Mouse (Mus musculus): ENCODE data around the gene Dip2b.

The Dip2b gene

DNA sequence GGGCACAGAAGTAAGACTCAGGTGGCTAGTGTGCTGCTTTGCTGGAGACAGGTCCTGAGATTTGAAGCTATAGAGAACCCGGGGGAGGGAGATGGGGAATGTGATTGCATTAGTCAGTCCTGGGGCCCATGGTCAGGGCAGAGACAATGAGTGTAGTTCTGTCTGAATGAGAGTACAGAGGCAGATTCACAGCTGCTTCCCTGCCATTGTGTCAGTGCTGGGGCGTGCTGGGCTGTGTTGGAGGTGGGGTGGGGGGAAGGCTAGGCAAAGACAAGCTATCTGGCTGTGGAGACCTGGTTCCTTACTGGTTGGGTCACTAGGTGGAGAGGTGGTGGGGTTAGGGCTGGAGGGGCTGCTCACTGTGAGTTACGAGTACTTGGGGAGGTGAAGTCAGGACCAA lies 14.3 kb downstream of the Dip2b start:
- no peak for DNase-seq

DNA sequence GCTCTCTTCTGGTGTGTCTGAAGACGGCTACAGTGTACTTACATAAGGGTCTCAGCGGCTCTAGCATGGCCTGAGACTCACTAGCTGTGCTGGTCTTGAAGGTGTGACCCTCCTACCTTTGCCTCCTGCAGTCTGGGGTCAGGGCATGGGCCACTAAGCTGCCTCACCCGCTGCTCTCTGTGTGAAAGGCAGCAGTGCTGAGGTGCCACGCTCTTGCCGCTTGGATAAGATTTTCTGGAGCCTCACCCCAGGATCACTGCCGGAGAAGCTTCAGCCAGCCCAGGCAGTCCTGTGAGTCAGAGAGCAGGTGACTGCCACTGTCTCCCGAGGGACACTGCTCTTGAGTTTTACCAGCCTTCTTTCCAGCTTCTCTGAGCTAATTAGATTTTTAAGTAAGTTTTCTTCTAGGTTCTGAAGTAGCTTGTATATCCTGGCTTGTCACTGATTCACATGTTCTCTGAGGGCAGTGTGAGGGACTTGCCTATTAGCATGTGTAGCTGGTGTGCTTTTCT lies 18.0 kb downstream of the Dip2b start:
- DNase-seq = no peak

DNA sequence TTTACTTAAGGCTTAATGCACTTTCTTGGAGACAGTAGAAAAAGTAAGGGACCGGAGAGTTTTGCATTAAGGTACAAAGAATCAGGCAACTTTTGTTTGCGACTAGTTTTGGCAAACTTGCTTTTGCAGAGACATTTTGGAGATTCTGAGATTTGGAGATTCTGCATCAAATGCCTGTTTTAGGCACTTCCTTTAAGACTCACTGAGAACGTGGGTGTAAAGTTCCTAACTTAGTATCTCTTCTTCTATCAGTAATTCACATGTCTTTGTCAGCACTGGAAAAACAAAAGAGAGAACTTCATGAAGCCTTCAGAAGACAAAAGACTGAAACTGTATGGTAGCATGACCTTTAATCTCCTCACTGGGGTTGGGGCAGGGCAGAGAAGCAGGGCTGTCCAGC lies 19.2 kb downstream of the Dip2b start:
- no peak for DNase-seq

DNA sequence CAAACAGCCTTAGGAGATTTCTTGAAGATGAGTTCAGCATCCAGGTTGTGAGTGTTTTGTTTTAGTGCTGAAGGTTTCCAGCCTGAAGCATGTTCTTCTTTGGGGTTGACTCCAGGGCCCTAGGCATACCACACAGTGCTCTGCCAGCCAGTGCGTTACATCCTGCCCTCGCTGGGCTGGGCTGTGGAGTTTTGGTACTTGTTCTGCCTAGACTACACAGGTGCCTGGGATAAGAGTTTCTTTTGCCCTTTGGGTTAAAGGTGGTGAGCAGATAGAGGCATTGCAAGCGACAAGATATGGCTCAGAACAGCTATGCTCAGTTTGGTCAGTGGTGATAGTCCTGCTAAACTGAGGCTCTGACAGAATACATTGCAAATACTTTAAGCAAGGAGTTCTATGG lies 19.7 kb downstream of the Dip2b start:
- DNase-seq = peak; percentile 40

DNA sequence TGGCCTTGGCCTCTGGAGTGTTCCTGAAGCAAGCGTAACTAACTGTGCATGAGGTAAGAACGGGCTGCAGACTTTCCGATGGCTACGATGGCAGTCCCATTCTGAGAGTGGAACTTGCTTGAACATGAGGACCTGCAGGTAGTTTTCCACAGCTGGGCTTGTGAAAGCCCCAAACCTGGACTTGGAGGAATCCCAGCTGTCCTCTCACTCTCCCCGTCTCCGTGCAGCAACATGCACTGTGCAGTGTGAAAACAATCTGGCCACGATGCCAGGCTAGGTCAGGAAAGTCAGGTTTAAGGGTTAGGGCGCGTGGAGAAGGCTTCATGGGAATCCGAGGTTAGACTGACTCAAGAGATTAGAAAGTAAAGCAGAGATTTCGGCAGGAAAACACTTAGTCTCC lies 20.4 kb downstream of the Dip2b start:
- no peak for DNase-seq

DNA sequence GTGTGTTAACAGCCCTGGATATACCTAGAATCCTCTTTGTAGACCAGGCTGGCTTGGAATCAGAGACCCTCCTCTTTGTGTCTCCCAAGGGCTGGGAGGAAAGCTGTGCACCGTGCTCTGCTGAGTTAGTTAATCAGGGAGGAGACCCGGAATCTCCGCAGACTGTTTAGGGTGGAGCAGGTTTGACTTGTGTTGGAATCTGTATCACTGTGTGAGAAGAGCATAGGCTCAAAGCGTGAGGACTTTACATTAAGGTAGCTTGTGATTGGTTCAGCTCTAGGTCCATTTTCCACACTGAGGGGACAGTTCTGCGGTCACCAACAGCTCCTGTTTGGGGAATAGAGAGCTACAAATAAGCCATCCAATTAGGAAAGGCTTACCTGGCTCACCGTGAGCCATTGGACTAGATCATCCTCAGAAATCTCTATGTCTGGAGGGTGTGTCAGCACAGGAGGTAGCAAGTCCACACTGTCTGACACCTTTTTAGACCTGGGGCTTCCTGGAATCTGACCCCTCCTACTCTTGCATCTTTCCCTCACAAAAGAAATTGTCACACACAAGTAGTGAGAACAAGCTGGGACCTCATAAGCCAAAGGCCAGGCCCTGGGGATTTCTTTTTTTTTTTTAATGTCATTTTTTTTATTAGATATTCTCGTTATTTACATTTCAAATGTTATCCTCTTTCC lies 21.3 kb downstream of the Dip2b start:
- DNase-seq = no peak

DNA sequence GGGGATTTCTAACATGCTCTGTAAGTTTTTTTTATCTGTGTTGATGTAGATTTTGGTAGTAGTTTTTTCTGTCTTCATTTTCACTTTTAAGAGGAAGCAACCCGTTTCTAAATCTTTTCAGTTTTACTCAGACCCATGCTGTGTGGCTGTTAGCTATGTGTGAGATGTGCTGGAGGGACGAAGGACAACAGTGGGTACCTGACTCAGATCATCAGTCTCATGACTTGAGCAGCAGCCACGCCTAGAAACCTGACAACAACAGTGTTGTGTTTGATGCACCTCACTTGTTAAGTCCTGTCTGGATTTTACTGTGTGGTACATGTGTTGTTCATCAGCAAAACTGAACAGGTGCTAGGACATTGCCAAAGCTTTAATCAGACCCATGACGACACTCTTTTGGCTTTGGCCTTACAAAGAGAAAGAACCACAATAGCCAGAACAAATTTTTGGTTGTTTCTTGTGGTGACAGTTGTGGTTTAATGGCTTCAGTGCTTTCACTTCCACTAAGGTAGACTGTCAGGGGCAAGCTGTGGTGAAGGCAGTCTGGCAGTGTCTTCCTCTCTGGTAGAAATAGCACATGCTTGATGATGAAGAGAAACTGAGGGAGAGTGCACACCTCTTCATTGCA lies 22.2 kb downstream of the Dip2b start:
- no peak for DNase-seq

DNA sequence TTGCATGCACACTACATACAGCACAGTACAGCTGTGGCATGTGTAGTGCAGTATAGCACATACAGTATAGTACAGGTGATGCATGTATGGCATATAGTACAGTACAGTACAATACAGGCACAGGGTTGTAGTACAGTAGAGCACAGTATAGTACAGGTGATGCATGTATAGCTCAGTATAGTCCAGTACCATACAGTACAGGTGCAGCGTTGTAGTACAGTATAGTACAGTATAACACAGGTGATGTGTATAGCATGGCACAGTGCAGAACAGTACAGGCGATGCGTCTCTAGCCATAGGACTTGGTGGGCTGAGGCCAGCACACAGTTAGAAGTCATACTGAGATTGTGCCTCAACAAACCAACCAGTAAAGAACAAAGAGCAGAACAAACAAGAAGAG lies 22.9 kb downstream of the Dip2b start:
- DNase-seq = no peak

DNA sequence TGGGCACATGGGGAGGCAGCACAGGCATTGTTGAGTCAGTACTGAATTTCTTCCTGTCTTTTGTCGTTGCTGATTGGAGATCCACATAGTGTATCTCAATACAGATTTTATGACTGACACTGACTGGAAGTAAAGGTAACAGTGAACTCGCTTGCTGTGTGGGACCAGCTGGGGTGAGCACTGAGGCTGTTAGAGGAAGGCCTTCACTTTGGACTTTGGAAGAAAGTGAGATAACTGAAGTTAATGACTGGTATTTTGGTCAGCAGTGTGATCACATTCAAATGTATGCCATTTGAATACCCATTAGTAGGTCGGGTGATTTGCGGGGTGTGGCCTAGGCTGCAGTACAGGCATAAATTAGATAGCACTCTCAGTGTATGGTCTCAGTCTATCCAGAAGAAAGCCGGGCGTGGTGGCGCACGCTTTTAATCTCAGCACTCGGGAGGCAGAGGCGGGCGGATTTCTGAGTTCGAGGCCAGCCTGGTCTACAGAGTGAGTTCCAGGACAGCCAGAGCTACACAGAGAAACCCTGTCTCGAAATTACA lies 24.8 kb downstream of the Dip2b start:
- no peak for DNase-seq

DNA sequence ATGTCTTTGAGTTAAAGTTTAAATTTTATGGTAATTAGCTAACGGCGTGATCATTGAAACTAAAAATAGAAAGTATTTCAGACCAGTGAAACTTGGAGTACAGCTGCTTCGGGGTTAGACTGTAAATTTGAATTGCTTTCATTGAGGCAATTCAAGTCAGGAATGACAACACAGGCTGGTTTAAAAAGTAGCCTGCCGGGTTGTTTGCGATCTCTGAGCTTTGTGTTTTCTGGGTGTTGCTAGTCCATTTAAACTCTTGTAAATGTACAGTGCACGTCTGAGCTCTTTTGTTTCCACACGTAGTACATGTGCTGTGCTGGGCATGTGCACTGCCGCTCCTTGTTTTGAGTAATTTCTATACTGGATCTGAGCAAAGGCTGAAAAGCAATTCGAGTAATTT lies 28.2 kb downstream of the Dip2b start:
- DNase-seq = no peak

DNA sequence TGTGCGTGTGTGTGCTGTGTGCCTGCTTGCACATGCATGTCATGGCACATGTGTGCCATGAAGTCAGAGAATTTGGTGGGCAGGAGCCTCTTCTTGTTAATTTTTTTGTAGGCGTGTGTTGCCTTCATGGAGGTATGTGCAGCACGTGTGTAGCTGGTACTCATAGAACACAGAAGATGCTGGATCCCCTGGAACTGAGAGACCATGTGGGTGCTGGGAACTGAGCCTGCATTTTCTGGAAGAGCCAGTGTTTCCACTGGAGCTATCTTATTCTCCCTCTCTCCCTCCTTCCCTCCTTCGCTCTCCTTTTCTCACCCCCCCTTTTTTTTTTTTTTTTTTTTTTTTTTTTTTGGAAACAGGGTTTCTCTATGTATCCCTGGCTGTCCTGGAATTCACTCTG lies 30.6 kb downstream of the Dip2b start:
- no peak for DNase-seq

DNA sequence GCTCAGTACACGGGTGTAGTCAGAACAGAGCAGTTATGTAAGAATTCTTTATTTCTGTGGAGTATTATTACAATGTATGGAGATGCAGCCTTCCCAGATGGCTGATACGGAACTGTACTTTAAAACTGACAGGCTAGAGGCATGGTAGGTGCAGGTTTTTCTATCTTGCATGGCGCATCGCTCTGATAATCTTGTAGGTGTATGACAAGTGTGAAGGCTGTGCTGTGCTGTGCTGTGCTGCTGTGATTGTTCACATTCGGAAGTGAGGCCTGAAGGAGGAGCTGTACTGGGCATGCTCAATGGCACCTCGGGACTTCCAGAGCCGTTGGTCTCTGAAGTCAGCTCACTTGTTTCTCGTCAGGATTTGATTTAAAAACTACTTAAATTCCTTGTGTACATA lies 31.6 kb downstream of the Dip2b start:
- no peak for DNase-seq

DNA sequence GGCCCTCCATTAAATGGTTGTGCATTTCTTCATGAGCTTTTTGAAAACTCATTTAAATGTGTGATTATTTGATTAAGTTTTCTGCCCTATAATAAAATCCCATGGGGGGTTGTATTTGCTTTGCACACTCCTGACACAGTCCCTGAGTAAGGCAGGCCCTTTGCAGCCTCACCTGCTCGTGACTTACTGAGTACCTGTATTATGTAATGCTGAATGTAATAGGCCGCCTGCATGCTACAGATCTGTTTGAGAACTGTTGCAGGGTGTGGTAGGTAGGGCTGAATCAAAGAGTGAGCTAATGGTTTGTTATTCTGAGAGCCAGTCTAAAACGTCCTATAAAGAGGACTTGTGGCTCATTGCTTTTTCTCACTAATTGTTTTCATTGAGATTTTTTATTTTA lies 33.4 kb downstream of the Dip2b start:
- no peak for DNase-seq

DNA sequence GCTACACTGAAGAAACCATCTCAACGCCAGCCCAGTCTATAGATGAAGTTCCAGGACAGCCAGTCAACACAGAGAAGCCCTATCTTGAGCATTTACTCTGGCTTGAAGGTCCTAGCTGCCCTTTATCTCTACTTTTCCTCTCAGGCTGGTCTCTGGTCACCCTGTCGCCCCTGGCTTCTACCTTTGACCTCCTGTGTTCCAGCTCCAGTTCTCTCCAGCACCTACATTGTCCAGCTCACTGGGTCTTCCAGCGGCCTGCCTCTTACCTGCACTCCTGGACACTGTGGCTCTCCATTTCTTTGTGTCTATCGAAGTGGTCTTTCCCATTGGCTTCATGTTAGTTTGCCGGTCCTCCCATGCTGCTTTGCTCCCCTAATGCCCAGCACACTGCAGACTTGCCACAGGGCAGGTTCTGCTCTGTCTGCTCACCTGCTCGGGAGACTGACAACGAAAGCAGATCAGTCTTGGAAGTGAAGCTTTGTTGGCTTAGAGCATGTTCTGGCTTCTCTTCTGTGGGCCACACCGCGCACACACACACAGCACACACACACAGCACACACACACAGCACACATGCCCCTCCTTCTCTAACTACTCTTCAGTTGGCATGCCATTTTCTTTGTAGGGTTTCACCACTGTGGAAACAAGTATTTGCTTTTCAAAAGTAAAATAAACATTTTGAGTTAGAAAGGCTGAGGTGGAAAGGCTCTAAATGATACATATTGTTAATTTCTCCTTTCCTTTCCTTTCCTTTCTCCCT lies 35.4 kb downstream of the Dip2b start:
- no peak for DNase-seq

DNA sequence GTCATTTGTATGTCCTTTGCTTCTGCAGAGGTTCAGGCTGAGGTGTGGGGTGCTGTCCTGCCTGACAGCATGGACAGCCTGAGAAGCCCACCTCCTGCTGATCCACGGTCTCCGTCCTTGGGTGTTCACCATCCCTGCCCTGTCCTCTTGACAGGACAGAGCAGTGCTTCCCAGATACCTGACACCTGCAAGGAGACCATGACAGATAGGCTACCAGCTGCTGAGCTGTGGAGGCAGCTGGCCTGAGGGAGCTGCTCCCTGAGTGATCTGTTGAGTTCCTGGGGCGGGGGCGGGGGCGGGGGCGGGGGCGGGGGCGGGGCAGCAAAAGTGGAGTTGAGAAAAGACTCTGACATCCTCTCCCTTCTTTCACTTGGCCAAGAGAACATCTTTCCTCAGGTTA lies 36.3 kb downstream of the Dip2b start:
- no peak for DNase-seq

DNA sequence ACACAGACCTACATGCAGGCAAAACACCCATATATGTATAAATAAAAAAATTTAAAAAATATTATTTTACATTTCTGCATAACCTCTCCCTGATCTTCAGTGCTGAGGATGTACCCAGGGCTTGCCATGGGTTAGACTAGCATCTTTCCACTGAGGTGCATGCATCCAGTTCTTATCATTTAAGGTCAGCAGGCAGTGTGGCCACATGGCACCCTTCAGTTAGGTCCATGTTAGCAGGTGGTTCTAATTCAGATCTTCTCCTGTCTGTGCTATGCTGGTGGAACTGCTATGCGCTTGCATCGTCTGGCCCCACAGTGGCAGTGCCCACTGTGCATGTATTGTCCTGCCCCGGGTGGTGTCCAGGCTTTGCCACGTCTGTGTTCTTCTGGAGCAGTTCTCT lies 37.9 kb downstream of the Dip2b start:
- no peak for DNase-seq

DNA sequence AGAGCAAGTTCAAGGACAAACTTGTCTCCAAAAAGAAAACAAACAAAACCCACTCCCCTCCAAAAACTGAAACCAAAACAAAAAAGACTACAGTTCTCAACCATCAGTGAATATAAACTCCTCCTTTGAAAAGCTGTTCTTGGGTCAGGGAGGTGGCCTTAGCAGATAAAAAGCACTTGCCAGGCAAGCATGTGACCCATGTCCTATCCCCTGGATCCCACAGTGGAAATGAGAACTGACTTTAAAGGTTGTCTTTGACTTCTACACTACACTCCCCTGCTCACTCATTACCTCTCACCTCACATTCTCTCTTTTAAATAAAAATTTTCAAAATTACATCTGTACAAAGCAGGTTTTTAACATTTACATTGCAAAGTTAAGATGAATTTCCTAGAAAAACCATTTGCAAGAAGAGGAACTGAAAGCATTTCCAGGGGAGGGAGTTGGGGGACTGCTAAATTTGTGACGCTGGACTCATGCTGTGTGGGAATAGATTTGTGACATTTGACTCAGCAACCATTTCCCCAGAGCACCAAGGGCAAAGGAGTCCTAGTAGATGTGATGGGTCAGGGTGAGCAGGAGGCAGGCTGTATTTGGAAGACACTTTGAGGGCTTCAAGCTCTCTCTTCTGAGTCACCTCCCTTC lies 42.5 kb downstream of the Dip2b start:
- DNase-seq = no peak

DNA sequence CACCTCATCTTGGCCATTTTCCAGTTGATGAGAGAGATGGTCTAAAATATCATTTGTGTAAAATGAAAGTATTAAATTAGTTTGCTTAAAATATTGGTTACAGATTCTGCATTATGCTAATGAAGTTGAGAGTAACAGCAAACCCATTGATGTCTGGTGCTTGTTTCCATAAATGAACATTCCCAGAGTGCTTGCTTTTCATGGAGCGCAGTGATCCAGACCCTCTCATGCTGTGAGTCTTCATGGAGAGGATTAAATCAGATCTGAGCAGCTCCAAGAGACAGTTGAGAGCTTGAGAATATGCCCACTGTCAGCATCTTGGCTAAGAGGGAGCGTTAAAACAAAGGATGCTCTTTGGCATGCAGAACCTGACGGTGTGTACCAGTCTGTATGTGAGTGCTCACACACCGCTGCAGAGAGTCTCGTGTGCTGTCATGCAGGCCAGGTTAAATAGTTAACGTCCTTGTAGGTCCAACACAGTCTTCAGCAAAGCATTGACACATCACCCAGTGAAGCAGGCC lies 43.1 kb downstream of the Dip2b start:
- no peak for DNase-seq

DNA sequence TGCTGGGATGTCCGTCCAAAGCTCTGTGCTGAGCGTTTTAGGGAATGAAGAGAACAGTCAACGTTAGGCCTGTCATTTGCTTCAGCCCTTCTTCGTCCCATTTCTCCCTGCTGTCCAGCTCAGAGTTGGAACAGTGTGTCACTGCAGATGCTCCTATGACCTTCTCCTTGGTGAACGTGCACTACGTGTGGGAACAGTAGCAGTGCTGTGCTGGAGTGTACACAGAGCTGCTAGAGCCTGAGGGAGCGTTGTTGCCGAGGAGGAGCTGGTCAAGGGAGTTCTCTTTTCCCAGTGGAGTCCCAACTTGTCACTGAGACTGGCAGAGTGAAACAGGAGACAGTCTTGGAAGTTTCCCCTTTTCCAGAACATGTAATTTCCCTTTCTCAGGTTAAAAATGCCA lies 43.6 kb downstream of the Dip2b start:
- DNase-seq = no peak

DNA sequence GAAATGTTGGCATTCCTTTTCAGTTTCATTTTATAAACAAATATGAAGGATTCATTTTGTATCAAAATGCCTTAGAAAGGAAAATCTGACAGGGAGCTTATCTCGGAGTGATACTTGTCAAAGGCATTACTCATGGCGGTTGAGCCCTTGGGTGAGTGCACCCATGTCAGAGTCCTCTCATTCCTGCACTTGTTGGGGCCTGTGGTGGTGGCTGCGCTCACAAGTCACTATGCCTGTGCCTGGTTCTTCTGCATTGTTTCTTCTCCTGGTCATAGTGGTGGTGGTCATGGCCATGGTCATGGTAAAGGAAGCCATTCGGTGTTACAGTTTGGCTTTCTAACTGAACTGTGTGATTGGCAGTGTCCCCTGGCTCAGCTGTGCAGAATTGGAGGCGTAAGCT lies 44.3 kb downstream of the Dip2b start:
- no peak for DNase-seq

DNA sequence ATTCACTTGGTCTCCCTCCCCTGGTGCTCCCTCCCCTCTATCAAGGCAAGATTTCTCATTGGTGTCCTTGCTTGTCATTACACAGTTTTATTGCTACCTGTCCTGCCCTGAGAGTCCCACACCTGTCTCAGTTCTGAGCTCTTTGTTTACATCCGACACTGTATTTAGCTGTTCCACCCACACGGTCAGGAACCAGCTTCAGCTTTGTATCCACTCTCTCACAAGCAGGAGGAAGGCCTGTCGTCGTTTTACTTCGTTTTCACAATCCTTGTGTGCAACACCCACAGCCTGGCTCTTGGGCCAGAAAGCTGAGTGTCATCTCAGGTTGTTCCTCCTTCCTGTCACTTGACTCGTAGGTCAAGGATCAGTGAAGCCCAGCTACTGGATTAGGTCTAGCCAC lies 45.4 kb downstream of the Dip2b start:
- no peak for DNase-seq

DNA sequence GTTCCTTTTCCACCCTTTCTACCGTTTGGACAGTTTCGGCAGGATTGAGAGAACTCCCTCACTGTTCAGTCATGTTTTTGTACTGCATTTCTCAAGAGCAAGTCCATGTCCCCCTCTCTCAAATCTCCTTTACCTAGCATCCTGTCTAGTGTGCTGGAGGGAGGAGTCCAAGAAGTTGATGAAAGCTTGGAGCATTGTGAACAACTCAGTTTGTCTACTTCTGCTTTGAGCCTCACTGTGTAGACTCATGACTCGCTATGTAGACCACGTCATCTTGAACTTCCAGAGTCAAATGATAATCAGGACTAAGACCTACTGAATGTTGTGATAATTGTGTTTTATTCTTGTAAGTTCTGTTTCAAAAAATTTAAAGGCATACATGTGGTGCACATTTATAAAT lies 46.4 kb downstream of the Dip2b start:
- DNase-seq = no peak

DNA sequence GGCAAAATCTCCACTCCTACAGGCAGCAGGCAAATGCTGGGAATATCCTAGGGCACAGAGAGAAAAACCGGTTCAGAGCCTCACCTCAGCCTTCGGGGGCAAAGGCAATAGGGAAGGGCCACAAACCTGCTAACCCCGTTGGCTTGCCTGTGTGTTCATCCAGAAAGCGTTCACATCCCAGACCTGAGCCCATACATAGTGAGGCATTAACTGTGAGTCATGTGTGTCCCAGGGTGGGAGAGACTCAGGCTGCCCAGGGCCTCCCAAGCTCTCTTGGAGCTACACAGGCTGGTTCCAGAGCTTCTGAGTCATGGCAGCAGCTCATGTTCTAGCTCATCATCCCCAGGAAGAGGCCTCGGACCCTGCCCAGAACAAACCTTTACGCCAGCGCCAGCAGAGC lies 49.6 kb downstream of the Dip2b start:
- DNase-seq = no peak
